Mouse (Mus musculus) CD4-positive helper T cell, adult 2 months (primary cell): ENCODE measurements at regions not wholly inside any gene's neighbourhood (a gene's known extent, or its start where the extent isn't known, plus 50 kb on each side); places are given as distances from the start of the nearest gene placed in this dataset.
A peak's percentile ranks its signal among the peaks of the same experiment; 100 is the strongest.

Experiments
- DNase-seq: peaks from one replicate; pipeline ENCODE4 v3.0.0-alpha.2; 2012; ENCODE audit warnings: low read depth, missing footprints, low spot score

DNA sequence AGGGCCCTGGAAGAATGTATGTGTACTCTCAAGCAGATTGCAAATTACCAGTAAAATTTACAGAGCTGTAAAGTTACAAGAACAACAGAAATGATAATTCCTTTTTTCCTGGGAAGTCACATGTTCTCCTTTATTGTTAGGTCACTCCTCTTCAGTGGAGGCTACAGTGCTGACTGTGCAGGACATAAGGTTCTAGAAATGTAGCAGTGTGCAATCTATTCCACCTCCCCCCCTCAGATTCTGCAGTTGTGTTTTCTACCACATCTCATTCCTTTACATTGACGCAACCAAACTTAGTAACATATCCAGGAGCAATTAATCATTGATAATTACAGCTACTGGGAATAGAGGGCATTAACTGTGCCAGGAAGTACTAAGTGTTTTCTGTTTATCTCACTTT lies 385.3 kb upstream of the Tnc start:
- no peak for DNase-seq

DNA sequence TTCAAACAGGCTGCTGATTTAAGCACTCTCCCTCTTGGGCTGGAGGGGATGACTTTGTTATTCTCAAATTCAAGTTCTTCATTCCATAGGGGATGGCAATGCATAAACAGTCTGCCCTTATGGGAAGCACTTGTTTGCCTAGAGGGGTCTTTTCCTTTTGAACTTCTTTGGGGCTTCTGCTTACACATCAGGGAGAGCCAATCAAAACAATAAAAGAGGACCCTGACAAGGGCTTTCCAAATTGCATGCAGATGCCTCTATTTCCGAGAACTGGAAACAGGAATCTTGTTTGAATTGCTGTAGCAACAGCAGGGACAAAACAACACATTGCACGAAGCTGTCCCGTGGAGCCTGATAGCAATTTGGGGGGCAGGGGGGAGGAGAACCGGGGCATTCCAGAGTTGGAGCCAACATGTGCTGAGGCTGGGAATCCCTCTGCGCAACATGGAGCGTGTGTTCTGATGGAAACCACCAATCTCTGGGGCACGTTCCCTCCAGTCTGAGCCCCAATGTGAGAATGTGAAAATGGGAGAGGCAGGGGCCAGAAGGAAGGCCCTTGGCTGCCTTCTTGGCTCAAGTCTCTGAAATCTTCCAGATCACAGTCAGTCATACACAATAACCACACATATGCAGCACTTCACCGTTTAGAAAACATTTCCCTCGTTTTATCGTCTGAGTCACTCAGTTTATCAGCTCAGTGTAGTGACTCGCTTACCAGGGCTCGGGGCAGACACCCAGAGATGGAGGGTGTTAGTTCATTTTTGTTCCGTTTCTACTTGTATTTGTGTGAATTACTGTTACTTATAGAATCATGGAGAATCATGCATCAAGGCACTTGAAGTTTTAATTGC lies 391.2 kb upstream of the Tnc start:
- no peak for DNase-seq

DNA sequence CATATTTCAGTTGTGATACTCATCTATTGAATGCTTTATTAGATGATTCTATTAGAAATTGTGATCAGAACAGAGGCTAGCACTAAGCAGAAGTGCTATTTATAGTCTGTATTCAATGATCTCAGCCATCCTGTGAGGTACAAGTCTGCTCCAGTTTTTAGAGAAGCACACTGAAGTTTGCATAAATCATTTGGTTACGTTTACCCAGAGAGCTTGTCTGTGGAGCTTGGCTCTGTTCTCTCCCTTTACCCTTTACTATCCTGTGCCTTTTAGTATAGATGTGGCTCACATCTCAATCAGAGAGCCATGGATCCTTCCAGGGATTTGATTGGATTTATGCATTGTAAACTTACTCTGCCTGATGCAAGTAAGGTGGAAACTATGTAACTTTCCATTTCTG lies 404.6 kb upstream of the Tnc start:
- DNase-seq = no peak

DNA sequence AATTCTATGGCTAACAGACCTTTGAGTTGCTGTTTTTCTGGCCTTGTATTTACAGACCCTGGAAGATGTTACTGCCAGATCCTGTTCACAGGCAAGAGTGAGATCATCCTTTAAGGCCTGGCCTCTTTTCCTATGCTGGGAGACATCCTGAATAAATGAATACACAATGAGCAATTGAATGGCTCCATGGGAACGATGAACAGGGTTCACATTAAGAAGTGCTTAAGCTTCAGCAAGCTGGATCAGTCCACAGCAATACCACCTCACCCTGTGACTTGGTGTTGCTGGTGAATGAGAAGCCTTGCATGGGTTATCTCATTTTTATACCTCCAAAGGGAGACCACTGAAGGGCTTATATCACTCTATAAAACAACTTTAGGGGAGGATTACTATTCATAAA lies 405.1 kb upstream of the Tnc start:
- DNase-seq = no peak

DNA sequence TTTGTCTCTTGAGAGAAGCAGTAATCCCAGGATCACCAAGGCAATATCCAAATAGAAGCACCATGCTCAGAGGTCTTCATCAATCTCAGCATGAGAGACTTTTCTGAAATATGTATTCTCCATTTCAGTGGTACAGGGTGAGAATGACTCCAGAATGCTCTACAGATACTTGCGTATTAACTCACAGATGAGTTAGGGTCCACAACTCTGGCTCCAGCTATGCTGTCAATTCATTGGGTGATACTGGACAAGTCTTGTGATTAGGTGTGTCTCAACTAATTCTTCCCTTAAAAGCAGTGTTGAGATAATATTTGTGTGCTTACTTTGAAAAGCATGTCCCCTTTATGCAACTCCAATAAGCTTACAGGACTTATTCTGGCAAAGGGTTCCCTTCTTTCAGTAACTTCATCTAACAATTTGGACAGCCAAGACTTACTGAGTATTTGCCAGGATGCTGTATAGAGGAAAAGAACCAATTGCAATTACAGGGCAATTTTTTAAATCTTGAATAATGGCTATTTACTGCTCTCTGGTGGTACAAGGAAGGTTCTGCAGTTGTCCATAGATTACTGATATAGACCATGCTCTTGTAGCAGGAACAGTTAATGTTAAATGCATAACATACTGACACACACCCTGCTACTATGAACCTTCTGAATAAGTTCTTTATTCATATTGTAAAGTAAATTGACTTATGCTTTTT lies 445.6 kb upstream of the Tnc start:
- DNase-seq = no peak

DNA sequence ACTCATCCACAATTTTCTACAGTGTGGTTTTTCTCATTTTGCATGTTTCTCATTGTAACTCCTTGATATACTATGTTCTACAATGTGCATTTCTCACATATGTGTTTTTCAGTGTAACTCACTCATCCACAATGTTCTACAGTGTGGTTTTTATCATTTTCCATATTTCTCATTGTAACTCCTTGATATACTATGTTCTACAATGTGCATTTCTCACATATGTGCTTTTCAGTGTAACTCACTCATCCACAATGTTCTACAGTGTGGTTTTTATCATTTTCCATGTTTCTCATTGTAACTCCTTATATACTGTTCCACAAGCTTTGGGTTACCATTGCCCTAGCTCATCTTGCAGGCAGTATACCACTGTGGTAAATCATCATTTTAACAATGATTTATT lies 450.9 kb upstream of the Tnc start:
- DNase-seq = peak; percentile 41

DNA sequence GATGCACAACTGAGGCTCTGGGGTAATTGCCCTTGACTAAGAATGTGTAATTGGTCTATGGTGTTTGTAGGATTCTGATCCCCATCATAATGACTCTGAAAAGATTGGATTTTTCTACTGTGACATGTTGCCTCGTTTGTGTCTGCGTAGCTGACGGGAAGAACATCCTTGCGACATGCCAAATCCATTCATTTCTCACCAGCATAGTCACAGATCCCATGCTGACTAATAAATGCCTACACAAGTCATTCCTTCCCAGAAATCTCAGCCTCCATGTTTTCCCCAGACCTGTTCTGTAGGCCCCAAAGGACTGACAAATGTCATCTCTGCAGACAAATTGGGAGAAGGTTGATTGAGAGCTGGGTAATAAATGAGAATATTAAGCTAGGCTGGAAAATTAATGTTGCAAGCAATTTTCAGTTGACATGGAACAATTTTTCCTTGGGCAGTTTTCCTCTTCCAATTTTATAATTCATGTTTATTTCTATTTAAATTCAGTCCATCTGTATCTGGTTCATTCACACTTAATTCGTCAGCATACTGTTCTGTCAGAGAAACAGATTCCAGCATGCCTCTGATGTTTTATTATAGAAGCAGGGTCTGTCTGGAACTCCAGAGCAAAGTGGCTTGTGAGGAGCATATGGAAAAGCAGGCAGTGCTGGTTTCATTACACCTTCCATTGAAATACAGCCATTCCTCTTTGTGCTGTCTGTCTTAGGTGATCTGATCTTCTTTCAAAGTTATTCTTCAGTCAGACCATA lies 454.0 kb upstream of the Tnc start:
- no peak for DNase-seq

DNA sequence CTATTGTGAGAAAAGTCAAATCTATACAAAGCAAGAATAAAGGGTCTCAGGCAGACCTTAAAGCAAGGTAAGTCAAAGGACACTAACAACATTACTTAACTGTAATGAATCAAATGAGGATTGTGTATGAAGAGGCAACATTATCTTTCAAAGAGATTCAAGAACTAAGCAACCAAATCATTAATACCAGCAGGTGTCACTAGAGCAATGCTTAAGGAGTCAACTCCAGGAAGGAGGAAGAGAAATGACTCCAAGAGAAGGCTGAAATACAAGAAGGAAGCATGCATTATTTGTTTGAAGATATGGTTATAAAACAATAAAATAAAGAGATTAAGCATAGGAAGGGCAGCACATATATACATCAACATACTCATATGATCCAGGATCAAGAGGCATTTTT lies 475.1 kb upstream of the Tnc start:
- DNase-seq = no peak

DNA sequence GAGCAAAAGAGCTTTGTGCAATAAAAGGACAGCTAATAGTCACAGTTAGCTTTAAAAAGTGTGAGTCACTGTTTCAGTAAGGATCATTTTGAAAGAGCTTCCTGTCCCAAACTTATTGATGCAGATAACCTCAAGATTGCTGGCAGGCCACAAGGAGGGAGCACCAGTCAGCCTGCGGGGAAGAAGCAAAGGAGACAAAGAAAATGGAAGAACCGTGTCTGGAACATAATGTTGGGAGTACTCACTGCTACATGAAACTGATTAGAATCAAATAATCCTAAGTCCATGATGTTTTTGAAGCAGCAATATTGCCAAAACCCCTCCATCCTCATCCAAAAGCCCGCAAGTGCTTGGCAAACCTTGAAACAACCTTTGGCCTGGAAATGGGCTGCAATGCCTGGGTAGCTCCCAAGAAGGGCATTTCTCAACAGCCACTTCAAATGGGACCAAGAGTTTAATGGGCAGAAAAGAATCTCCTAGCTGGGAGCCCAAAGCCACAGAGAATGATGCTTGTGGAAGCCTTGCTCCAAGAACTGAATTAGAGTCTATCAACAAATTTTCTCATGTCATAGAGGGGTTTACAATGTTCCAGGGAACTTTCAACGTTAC lies 481.0 kb upstream of the Tnc start:
- no peak for DNase-seq

DNA sequence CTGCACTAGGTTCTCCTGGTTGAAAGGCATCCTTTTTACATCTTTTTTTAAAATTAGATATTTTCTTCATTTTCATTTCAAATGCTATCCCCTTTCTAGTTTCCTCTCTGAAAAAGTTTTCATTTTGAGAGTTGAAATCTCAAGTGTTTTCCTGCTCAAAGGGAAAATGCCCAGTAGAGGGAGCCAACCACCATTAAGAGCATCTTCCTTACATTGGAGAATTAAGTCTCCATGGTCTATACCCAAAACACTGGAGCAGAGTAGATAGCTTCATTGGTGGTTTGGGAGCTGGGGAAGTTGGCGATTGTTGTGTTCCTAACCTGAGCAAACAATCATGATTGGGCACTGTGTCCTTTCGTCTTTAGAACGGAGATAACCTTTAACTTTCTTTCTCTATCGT lies 483.8 kb upstream of the Tnc start:
- no peak for DNase-seq

DNA sequence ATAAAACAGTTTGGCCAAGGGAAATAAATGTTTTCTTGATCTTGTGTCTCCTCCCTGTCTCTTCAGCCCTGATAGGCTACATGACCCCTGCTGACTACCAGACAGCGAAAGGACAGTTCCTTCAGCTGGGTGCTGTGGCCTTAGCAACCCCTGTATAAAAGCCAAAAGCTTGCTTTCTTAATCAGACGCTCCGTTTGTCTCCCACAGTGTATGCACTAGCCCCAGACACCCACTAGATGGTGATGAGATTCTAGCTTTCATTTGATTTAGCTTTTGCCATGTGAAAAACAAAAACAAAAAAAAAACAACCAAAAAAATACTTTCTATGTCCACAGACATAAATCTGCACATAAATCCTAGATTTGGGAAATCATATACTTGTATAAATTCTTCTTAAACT lies 486.2 kb upstream of the Tnc start:
- DNase-seq = no peak

DNA sequence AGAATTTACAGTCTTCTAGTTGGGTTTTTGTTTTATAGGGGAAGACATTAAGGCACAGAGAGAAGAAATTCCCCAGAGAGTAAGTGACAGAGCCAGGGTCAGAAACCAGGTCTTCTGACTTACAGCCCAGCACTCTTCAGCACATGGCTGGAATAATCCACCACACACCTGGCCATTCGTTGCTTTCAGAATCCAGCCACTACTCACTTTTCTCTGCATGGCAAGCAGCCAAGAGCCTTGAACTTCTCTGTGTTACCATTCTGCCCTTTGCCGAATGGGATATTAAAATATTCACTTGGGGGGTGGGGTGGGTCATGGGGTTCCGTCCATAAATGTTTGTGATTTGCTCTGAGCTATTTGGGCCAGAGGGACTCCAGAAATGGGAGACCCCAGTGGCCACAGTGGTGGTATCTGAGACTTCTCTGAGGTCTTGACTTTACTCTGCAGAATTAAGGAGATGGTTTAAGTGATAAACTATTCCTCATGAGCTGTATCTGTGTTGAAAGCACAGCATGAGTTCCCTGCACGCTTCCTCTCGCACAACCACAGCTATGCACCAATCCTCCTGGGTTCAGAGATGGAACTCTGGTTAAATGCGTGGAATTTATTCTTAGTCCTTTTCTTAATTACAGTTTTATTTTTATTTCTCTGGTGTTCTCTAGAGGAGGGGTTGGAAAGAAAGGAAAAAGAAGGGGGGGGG lies 488.9 kb upstream of the Tnc start:
- DNase-seq = no peak

DNA sequence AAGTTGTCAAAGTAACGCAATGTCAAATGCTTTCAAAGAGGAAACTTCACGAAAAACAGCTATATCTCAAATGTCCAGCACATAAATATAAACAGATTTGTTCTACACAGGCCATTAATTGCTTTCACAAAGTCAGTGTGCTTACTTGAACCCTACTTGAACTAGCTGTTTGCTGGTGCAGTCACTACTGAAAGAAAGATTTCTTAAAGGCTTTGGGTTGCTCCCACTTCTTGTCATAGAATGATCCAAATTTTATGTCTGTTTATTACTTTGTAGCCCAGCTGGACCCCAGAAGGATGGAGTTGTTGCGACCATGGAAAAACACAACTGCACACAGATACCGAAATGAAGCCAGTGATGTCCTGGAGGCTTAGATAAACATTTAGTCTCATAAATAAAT lies 491.2 kb upstream of the Tnc start:
- DNase-seq = no peak

DNA sequence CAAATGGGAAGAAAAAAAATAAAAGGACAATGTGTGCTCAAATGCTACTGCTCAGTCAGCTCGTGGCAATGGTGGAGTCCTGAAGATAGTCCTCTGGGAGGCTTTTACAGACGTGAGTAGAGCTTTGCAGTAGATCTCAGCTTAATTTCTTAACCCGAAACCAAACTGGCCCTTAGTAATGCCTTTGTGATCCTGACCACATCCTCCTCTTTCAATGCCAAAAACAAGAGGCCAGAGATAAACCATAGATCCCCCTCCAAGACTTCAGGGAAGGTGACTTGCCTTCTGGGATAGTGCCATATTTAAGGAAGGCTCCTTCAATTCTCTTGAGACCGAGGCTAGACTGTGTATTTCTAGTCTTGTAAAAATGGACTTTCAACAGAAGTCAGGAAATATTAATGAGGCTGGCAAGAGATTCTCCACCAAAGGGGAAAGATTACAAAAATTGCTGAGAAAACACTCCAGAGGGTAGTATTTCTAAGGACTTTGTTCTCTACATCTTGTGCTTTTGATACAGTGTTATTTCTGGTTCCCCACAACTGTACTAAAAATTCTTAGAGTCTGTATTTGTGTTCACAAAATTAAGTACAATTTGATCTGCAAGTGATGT lies 497.9 kb upstream of the Tnc start:
- no peak for DNase-seq

DNA sequence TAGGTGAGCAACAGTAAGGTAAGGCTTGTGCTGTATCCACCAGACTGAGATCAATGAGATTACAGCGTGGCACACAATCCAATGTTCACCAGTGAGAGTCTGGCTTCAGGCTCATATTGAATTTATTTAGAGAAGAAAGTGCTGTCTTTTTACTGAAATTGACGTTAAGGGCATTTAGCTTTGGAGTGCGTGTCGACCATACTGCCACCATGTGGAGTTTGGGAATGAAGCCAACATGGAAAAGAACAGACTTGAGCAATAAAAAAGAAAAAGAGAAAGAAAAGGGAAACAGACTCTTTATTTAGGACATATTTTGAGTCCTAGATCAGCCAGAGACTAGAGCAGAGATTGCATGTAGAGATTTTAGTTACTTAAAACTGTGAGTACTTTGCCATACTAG lies 499.6 kb upstream of the Tnc start:
- no peak for DNase-seq

DNA sequence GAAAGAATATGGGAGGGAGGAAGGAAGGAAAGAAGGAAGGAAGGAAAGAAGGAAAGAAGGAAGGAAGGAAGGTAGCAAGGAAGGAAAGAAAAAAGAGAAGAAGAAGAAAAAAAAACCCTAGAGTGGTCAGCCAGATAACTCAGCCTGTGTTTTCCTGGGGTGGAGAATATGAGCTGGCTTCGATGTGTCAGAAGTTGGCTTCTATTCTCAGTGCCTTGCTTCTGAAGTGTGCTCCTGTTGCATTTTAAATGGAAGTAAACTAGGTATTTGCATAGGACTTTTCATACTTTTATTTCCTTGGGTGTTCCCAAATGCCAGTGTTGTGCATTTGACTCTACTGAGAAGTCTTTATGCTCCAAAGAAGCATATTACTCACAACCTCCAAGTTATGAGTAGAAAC lies 515.7 kb upstream of the Tnc start:
- no peak for DNase-seq

DNA sequence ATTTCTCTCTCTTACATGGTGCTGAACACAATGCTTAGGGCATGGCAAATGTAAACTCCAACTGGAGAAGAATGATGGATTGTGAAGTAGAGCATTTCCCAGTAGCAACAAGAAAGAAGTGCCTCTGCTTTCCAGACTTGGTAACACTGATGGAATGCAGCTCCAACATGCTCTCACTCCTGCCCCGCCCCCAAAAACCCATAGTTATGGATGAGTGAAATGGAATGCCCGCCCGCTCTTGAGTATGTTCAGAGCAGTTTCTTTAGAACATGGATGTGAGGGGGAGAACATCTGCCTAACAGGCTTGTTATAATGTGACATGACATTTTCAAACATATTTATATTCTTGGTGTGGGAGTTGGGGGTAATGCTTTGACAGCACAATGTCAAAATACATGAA lies 517.2 kb upstream of the Tnc start:
- no peak for DNase-seq

DNA sequence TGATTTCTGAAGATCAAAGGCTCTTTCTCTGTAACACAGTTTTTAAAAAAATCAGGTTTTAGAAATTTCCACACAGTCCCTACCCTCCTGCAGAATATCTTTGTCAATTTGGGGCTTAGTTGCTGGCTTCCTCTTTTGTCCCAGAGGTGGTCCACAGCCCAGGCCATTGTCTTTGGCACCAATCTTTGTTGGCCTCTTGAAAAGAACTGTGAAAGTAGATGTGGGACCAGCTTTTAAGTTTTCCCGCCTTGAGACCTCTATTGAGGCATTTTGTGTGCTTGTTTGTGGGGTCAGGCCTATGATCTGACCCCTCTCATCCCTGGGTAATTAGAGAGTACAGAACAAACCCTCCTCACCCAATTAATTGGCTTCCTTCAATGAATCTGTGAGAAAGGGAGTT lies 523.9 kb upstream of the Tnc start:
- no peak for DNase-seq

DNA sequence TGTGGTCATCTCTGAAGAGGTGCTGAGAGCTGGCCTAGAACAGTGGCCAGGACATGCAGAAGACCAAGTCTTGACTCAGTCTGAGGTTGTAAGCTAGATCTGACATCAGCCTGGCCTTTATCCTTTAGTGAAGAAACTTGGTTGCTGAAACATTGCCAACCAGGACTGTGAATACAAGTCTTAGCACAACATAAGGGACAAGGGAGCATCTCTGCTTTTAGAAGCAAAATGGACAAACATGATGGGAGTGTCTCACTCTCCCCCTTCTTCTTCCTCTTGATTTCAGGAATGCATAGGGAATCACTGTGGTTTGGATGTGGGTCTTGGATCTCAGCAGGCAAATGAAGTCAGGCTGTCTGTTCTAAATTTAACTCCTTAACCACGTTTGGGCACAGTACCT lies 529.1 kb upstream of the Tnc start:
- DNase-seq = no peak

DNA sequence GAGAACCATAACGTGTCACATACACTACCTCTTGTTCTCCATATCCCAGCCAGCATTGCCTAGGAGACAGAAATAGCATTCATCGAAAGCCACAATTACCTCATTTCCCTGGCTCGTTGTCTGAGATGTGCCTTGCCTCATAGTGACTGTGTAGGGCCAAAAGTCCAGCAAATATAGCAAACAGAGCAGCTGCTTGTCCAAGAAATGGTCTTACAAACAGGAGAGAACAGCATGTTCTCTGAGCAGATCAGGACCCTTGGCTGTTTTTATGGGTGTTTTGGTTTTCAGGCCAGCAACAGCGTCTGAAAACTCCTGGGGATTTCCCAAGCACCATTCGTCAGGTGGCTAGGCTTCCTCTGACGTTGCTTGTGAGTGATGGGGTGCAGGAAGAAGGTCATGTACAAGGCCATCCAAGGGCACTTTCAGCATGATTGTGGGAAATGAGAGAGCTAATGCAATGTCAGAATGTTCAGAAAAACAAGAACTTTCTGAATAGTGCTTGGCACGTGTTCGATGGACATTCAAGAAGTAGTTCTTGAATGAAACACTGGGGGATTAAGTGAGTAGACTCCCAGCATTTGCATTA lies 528.9 kb upstream of the Pappa start:
- no peak for DNase-seq

DNA sequence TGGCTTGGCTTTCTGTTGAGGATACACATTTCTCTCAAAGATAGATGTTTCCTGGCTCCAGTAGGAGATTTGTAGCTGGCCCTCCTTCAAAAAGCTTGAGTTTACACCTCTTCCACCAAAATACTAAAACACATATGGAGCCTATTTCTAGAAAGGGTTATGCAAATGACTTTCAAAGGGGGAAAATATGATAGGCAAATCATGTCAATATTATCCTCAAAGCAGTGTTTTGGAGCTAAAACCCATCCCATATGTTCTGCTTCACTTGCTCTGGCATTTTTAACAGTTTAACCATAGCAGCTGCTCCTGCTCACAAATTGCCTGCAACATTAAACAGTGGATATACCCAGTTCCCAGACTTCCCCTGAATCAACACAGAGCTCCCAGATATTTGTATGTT lies 525.5 kb upstream of the Pappa start:
- DNase-seq = no peak
